Mouse (Mus musculus): ENCODE results near the gene Notum.

Gene Notum

GRCm38 (mm10) chr11:120633520-120634343, 27.2 kb downstream of the Notum start, which contains the start of gene Mafg:
Gene Mafg (minus strand): TSS chr11:120633600.
- DNase-seq (ENCODE audit: low read depth, low spot score) = peak; percentile 98

- peak; percentile 69 for DNase-seq (ENCODE audit: low read depth, low spot score)
Measured at GRCm38 (mm10) chr11:120632559-120633519, 28.1 kb downstream of the Notum start.

- DNase-seq (ENCODE audit: low read depth, low spot score) = no peak
Measured at GRCm38 (mm10) chr11:120631726-120632448, 29.1 kb downstream of the Notum start.

- no peak for DNase-seq (ENCODE audit: low read depth, low spot score)
Measured at GRCm38 (mm10) chr11:120630881-120631725, 29.9 kb downstream of the Notum start.

GRCm38 (mm10) chr11:120630401-120630871, 30.5 kb downstream of the Notum start:
- no peak for DNase-seq (ENCODE audit: low read depth, low spot score)

GRCm38 (mm10) chr11:120629911-120630310, 31.1 kb downstream of the Notum start:
- no peak for DNase-seq (ENCODE audit: low read depth, low spot score)

- peak; percentile 62 for DNase-seq (ENCODE audit: low read depth, low spot score)
Measured at GRCm38 (mm10) chr11:120629341-120629730, 31.6 kb downstream of the Notum start.

- no peak for DNase-seq (ENCODE audit: low read depth, low spot score)
Measured at GRCm38 (mm10) chr11:120628601-120629340, 32.2 kb downstream of the Notum start.

GRCm38 (mm10) chr11:120627468-120628300, 33.3 kb downstream of the Notum start:
- no peak for DNase-seq (ENCODE audit: low read depth, low spot score)

GRCm38 (mm10) chr11:120626785-120627467, 34.0 kb downstream of the Notum start:
- no peak for DNase-seq (ENCODE audit: low read depth, low spot score)

- DNase-seq (ENCODE audit: low read depth, low spot score) = no peak
Measured at GRCm38 (mm10) chr11:120625152-120625775, 35.7 kb downstream of the Notum start, which contains the start of gene Sirt7. Gene Sirt7 (minus strand): TSS chr11:120625240.

- DNase-seq (ENCODE audit: low read depth, low spot score) = peak; percentile 93
Measured at GRCm38 (mm10) chr11:120624680-120625111, 36.3 kb downstream of the Notum start.

GRCm38 (mm10) chr11:120623961-120624679, 36.9 kb downstream of the Notum start:
- peak; percentile 78 for DNase-seq (ENCODE audit: low read depth, low spot score)

- no peak for DNase-seq (ENCODE audit: low read depth, low spot score)
Measured at GRCm38 (mm10) chr11:120622805-120623204, 38.2 kb downstream of the Notum start.

- no peak for DNase-seq (ENCODE audit: low read depth, low spot score)
Measured at GRCm38 (mm10) chr11:120620195-120620594, 40.8 kb downstream of the Notum start.

- DNase-seq (ENCODE audit: low read depth, low spot score) = no peak
Measured at GRCm38 (mm10) chr11:120618619-120619535, 42.1 kb downstream of the Notum start.

All from brain, adult 2 months (tissue).